In genomic region chr16:35860236-35860635, GRCm38 (mm10) we compare ENCODE assay signal across 24 mouse cellular contexts. TPM values are rescaled to one million over a fixed set of nuclear protein-coding genes. Genes with fewer than 3 reads are reported as not detected.
A peak's percentile ranks its signal among the peaks of the same experiment; 100 is the strongest.
DNase-seq lines count a peak whose midpoint lies in the region; ATAC-seq and TF ChIP-seq lines count a peak whose summit lies in the region.
"Had no signal": no experiment of that assay in that cellular context is flagged by ENCODE, and none has a peak within 500 bp of the region (broad histone marks: within the 10 kb centered on the region; RNA-seq: fewer than 3 reads in every experiment).

No protein-coding gene starts in this region.

- H3K4me2 ChIP-seq in lung, postnatal 0 days (replicated peaks; ENCODE audit: low read depth, low read length): no peak overlapping the region
- H3K4me2 ChIP-seq: embryonic facial prominence, embryonic 13.5 days; forebrain, embryonic 12.5 days; forebrain, embryonic 15.5 days; heart, embryonic 11.5 days; hindbrain, embryonic 12.5 days; hindbrain, embryonic 15.5 days had no signal

- WGBS in kidney, adult 2 months: 48% methylated on average over 16 of the region's 16 CpGs
- 45% methylated on average over 16 of the region's 16 CpGs for WGBS in lung, postnatal 0 days

- no peak for TF ChIP-seq POLR2A in kidney, adult 2 months (IDR thresholded peaks at IDR 0.05; ENCODE audit: low read depth, low read length)

- H3K4me3 ChIP-seq in kidney, adult 2 months (ENCODE audit: insufficient read depth, low read depth, low read length): no peak overlapping the region
- H3K4me3 ChIP-seq in lung, postnatal 0 days (ENCODE audit: low read depth, low read length): no peak overlapping the region
- H3K4me3 ChIP-seq: embryonic facial prominence, embryonic 10.5 days; embryonic facial prominence, embryonic 13.5 days; erythroblast, embryonic 14.5 days; forebrain, embryonic 12.5 days; forebrain, embryonic 15.5 days; heart, adult 2 months; hindbrain, embryonic 12.5 days; hindbrain, embryonic 15.5 days had no signal

- H3K27ac ChIP-seq in kidney, adult 2 months (ENCODE audit: insufficient read depth, low read depth, low read length): no peak overlapping the region
- no peak overlapping the region for H3K27ac ChIP-seq in lung, postnatal 0 days (ENCODE audit: low read length)
- H3K27ac ChIP-seq: embryonic facial prominence, embryonic 10.5 days; embryonic facial prominence, embryonic 13.5 days; forebrain, embryonic 12.5 days; forebrain, embryonic 15.5 days; heart, adult 2 months; hindbrain, embryonic 12.5 days; hindbrain, embryonic 15.5 days had no signal

- H3K4me1 ChIP-seq in kidney, adult 2 months (ENCODE audit: control insufficient read depth, insufficient read depth, low read length): no peaks in the 10 kb centered on the region
- no peaks in the 10 kb centered on the region for H3K4me1 ChIP-seq in lung, postnatal 0 days (ENCODE audit: insufficient read depth, low read depth, low read length)
- H3K4me1 ChIP-seq: embryonic facial prominence, embryonic 10.5 days; embryonic facial prominence, embryonic 13.5 days; forebrain, embryonic 12.5 days; forebrain, embryonic 15.5 days; hindbrain, embryonic 12.5 days; hindbrain, embryonic 15.5 days had no signal

- ATAC-seq in lung, postnatal 0 days: peak; percentile 41
- ATAC-seq: CD4-positive, CD25-positive, alpha-beta regulatory T cell, adult 4 months; forebrain, embryonic 15.5 days had no signal

- DNase-seq in kidney, postnatal 4 days: peak; percentile 16 to 38
- DNase-seq in kidney, adult 2 months: no peak
- peak; percentile 24 for DNase-seq in lung, postnatal 0 days (ENCODE audit: low spot score)
- no peak for DNase-seq in lung, adult 18-20 months
- peak; percentile 16 to 67 for DNase-seq in lung, postnatal 4 days
- DNase-seq in layer of hippocampus, postnatal 10 days (ENCODE audit: low spot score in 2 of 2): no peak
- DNase-seq: adrenal gland, adult 2 months; adrenal gland, postnatal 14 days; cerebellum, adult 11 months; cerebellum, adult 2 months; cerebellum, postnatal 10 days; cerebellum, postnatal 36 days; embryo, embryonic 11 days; gastrocnemius, postnatal 25 days; heart, adult 2 months had no signal

- no peaks in the 10 kb centered on the region; the same call in 1 of the 2 replicates for H3K36me3 ChIP-seq in kidney, adult 2 months (ENCODE audit: control insufficient read depth, insufficient read depth, low read length)
- peaks cover 17% of the 10 kb centered on the region; the same call in 1 of the 2 replicates for H3K36me3 ChIP-seq in lung, postnatal 0 days (ENCODE audit: insufficient read depth, low read length)
- H3K36me3 ChIP-seq: embryonic facial prominence, embryonic 10.5 days; embryonic facial prominence, embryonic 13.5 days; forebrain, embryonic 12.5 days; forebrain, embryonic 15.5 days; hindbrain, embryonic 12.5 days; hindbrain, embryonic 15.5 days had no signal

- TF ChIP-seq CTCF in kidney, adult 2 months (conservative IDR thresholded peaks at IDR 0.05; ENCODE audit: insufficient read depth, insufficient read length, low read depth, low read length): no peak
- TF ChIP-seq CTCF in lung, postnatal 0 days (IDR thresholded peaks at IDR 0.05): no peak

- no peaks in the 10 kb centered on the region for H3K27me3 ChIP-seq in kidney, adult 2 months (replicated peaks; ENCODE audit: control insufficient read depth, insufficient read depth, low read length)
- no peaks in the 10 kb centered on the region for H3K27me3 ChIP-seq in lung, postnatal 0 days (replicated peaks; ENCODE audit: insufficient read depth, low read length)
- H3K27me3 ChIP-seq: forebrain, embryonic 12.5 days; forebrain, embryonic 15.5 days; hindbrain, embryonic 12.5 days; hindbrain, embryonic 15.5 days had no signal

- H3K9me3 ChIP-seq in lung, postnatal 0 days (ENCODE audit: low read length): no peaks in the 10 kb centered on the region
- H3K9me3 ChIP-seq: embryonic facial prominence, embryonic 10.5 days; forebrain, embryonic 12.5 days; forebrain, embryonic 15.5 days; hindbrain, embryonic 12.5 days; hindbrain, embryonic 15.5 days had no signal

- TF ChIP-seq EP300 in lung, postnatal 0 days (IDR thresholded peaks at IDR 0.05): no peak

- no peak overlapping the region for H3K9ac ChIP-seq in lung, postnatal 0 days (replicated peaks; ENCODE audit: low read depth)
- H3K9ac ChIP-seq: embryonic facial prominence, embryonic 13.5 days; forebrain, embryonic 12.5 days; forebrain, embryonic 15.5 days; hindbrain, embryonic 12.5 days; hindbrain, embryonic 15.5 days had no signal

RNA-seq across cellular contexts. Expression of gene Parp14, which starts 11.1 kb away (rescaled TPM):
- polyA plus RNA-seq in kidney, adult 2 months (2012; rRNA removed): 3.8 and 5.3 TPM in 2 replicates
- polyA plus RNA-seq in lung, postnatal 0 days (2015; fragmentation: Nextera tagmentation; extraction: Ambion mirVana): 2.9 and 3.8 TPM in 2 replicates
- total RNA-seq in layer of hippocampus, postnatal 10 days (2021): 1 to 10 TPM in 1 of 2 experiments, under 1 TPM in 1; 0.87 to 1.4 TPM

Comparison
In these comparisons a context has a peak if more than half of its experiments do, and no peak if none do; other contexts are left out.
1. DNase-seq: peak in kidney, postnatal 4 days (2 of 2), lung, postnatal 0 days (single experiment) and lung, postnatal 4 days (2 of 2); none in kidney, adult 2 months (single experiment), lung, adult 18-20 months (0 of 2) and layer of hippocampus, postnatal 10 days (0 of 2).